Mouse (Mus musculus) lung, postnatal 0 days (tissue): ENCODE results near the gene Kcnd3.

Source experiments
- CTCF ChIP-seq: IDR thresholded peaks from 2 replicates; pipeline ENCODE4 v1.5.1; 2016; ENCODE audit warnings: antibody characterized with exemption, mild to moderate bottlenecking
- EP300 ChIP-seq: IDR thresholded peaks from 2 replicates; pipeline ENCODE4 v1.6.1; 2016; ENCODE audit warnings: antibody characterized with exemption, mild to moderate bottlenecking, control low read depth

DNA sequence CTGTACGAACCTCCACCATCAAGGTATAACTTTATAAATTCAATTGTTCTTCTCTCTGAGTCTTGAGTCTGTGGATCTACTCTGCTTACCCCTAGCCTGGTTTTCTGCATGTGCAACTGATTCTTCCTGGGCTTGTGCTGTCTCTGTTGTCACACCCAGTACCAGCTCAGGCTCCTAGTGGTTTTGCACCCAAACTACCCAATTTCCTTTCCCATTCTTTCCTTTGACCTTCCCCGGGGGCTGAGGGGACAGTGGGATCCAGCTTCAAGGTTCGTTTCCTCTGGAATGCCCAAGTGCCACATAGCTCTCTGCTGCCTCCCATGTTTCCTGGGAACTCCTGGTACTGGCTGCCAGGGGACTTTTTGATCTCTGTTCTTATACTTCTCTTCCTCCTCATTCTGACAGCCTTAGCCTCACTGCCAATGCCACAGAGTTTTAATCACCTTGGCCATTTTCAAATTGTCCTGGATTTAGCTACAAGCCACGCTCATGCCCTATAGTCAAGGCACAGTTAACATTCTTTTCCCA lies 214.9 kb downstream of the Kcnd3 start:
- TF ChIP-seq CTCF (0 out of 2 replicates have a peak, but pooled peaks have one; percentile 4), EP300 (no peak)
